Mouse (Mus musculus) mature B cell (primary cell): ENCODE measurements around the gene AC170998.1.
"Not testable (repeated sequence)": the region's sequence is repeated elsewhere in the genome, so short reads cannot be mapped to it uniquely, and the experiment has no call there.

Experiments
- in situ Hi-C: fragments of 300-500 bp; cut with MboI; formaldehyde crosslinking; loops from 2 replicates; pipeline ENCODE4 v1.14.3; 2019

Gene AC170998.1

GRCm38 (mm10) chr17:28707136-28707627 is 18.7 kb upstream of the AC170998.1 start:
- in situ Hi-C loops: no loop called here

- in situ Hi-C loops: no loop called here
These were observed 18.1 kb upstream of the AC170998.1 start for GRCm38 (mm10) chr17:28707816-28708215.

GRCm38 (mm10) chr17:28708989-28709388 is 16.9 kb upstream of the AC170998.1 start:
- in situ Hi-C loops: no loop called here

GRCm38 (mm10) chr17:28709552-28710290 is 16.2 kb upstream of the AC170998.1 start:
- in situ Hi-C loops: no loop called here

- in situ Hi-C loops: no loop called here
These were observed 15.6 kb upstream of the AC170998.1 start for GRCm38 (mm10) chr17:28710291-28710688.

- in situ Hi-C loops: no loop called here
These were observed 14.6 kb upstream of the AC170998.1 start for GRCm38 (mm10) chr17:28711237-28711636.

- in situ Hi-C loops: no loop called here
These were observed 13.6 kb upstream of the AC170998.1 start for GRCm38 (mm10) chr17:28712305-28712704.

- in situ Hi-C loops: no loop called here
These were observed 11.9 kb upstream of the AC170998.1 start for GRCm38 (mm10) chr17:28714006-28714405.

- in situ Hi-C loops: no loop called here
These were observed 9.9 kb upstream of the AC170998.1 start for GRCm38 (mm10) chr17:28715832-28716548.

GRCm38 (mm10) chr17:28717535-28717934 is 8.3 kb upstream of the AC170998.1 start:
- in situ Hi-C loops: no loop called here

GRCm38 (mm10) chr17:28727511-28727910 is 1.6 kb downstream of the AC170998.1 start:
- in situ Hi-C loops: not testable (repeated sequence)

- in situ Hi-C loops: no loop called here
These were observed 9.6 kb downstream of the AC170998.1 start for GRCm38 (mm10) chr17:28735317-28736105.

GRCm38 (mm10) chr17:28736486-28736885 is 10.6 kb downstream of the AC170998.1 start:
- in situ Hi-C loops: no loop called here

GRCm38 (mm10) chr17:28737973-28738372 is 12.1 kb downstream of the AC170998.1 start:
- in situ Hi-C loops: no loop called here

- in situ Hi-C loops: no loop called here
These were observed 13.4 kb downstream of the AC170998.1 start for GRCm38 (mm10) chr17:28739244-28739643.

- in situ Hi-C loops: no loop called here
These were observed 17.4 kb downstream of the AC170998.1 start for GRCm38 (mm10) chr17:28743145-28743866.

- in situ Hi-C loops: no loop called here
These were observed 18.0 kb downstream of the AC170998.1 start for GRCm38 (mm10) chr17:28743916-28744315.

GRCm38 (mm10) chr17:28745773-28746172 is 19.9 kb downstream of the AC170998.1 start:
- in situ Hi-C loops: no loop called here

- in situ Hi-C loops: no loop called here
These were observed 22.1 kb downstream of the AC170998.1 start for GRCm38 (mm10) chr17:28748001-28748400.

GRCm38 (mm10) chr17:28750580-28750979 is 24.7 kb downstream of the AC170998.1 start:
- in situ Hi-C loops: no loop called here

GRCm38 (mm10) chr17:28756447-28756846 is 30.6 kb downstream of the AC170998.1 start:
- in situ Hi-C loops: no loop called here

- in situ Hi-C loops: no loop called here
These were observed 31.6 kb downstream of the AC170998.1 start for GRCm38 (mm10) chr17:28757470-28757869.
